Mouse (Mus musculus) ES-Bruce4 (cell line): Measurements from ENCODE around the gene Cer1. TPM values are rescaled to one million over a fixed set of nuclear protein-coding genes. Genes with fewer than 3 reads are reported as not detected.

Experiments used
- H3K27ac ChIP-seq: 2 replicates; pipeline ENCODE4 v1.5.1; 2012; ENCODE audit warnings: low read length, inconsistent platforms; ENCODE audit not compliant: insufficient read depth
- H3K27me3 ChIP-seq: 2 replicates; pipeline ENCODE4 v1.6.1; 2012; ENCODE audit warnings: mild to moderate bottlenecking, low read length, inconsistent platforms; ENCODE audit not compliant: control insufficient read depth, poor library complexity, insufficient read depth, severe bottlenecking
- H3K36me3 ChIP-seq: 2 replicates; pipeline ENCODE4 v1.6.1; 2012; ENCODE audit warnings: inconsistent platforms, mild to moderate bottlenecking, low read length, moderate library complexity; ENCODE audit not compliant: control insufficient read depth, poor library complexity, insufficient read depth, severe bottlenecking
- H3K4me1 ChIP-seq: one replicate; pipeline ENCODE4 v1.8.1; 2011; ENCODE audit warnings: low read length; ENCODE audit not compliant: control insufficient read depth, insufficient read depth
- H3K4me3 ChIP-seq: 2 replicates; pipeline ENCODE4 v1.5.1; 2011; ENCODE audit warnings: low read depth, mild to moderate bottlenecking, low read length
- H3K9ac ChIP-seq: 2 replicates; pipeline ENCODE4 v1.6.1; 2012; ENCODE audit warnings: low read depth, mild to moderate bottlenecking, inconsistent platforms; ENCODE audit not compliant: poor library complexity, severe bottlenecking
- H3K9me3 ChIP-seq: replicated peaks from 2 replicates; pipeline ENCODE4 v1.6.1; 2012; ENCODE audit warnings: mild to moderate bottlenecking, low read length, inconsistent platforms; ENCODE audit not compliant: control insufficient read depth, poor library complexity, insufficient read depth, severe bottlenecking
- CTCF ChIP-seq: IDR thresholded peaks from one replicate; pipeline ENCODE4 v1.8.1; 2011; ENCODE audit warnings: low read depth, low read length
- EP300 ChIP-seq: IDR thresholded peaks from 2 replicates; pipeline ENCODE4 v1.6.1; 2011; ENCODE audit warnings: low read depth, low read length; ENCODE audit not compliant: insufficient read depth
- POLR2A ChIP-seq: IDR thresholded peaks from one replicate; pipeline ENCODE4 v1.8.1; 2011; ENCODE audit warnings: low read length; ENCODE audit not compliant: insufficient read depth
- polyA plus RNA-seq: library from polyadenylated mRNA; stranded (reverse); fragments of >200 nt; gene quantifications from 2 replicates; pipeline ENCODE4 v1.2.4, GENCODE M21; 2011; ENCODE audit warnings: low read depth; ENCODE audit not compliant: missing spikeins, insufficient read depth, insufficient read length

Cer1 gene
- polyA plus RNA-seq: 4.5 and 5.0 TPM in 2 replicates

- TF ChIP-seq CTCF (no peak), POLR2A (no peak), EP300 (no peak)
- Histone ChIP-seq H3K9me3 (no peaks in the 10 kb centered on the region), H3K4me3 (no peak within 1 kb of the TSS), H3K9ac (no peak within 1 kb of the TSS), H3K36me3 (no peaks in the 10 kb centered on the region), H3K4me1 (peaks cover 3% of the 10 kb centered on the region), H3K27ac (no peak within 1 kb of the TSS), H3K27me3 (no peaks in the 10 kb centered on the region)
Observed at GRCm38 (mm10) chr4:82884636-82885534, at the start of gene Cer1. Cer1 (minus strand) TSS chr4:82885148.

- Histone ChIP-seq H3K4me1 (no peaks in the 10 kb centered on the region), H3K27ac (no peak overlapping the region), H3K4me3 (no peak overlapping the region), H3K27me3 (no peaks in the 10 kb centered on the region), H3K9me3 (no peaks in the 10 kb centered on the region), H3K9ac (no peak overlapping the region), H3K36me3 (no peaks in the 10 kb centered on the region)
- TF ChIP-seq EP300: no peak
- TF ChIP-seq POLR2A: no peak
- peak; percentile 57 for TF ChIP-seq CTCF
Observed at GRCm38 (mm10) chr4:82934308-82934707, 49.4 kb upstream of the Cer1 start.

GRCm38 (mm10) chr4:82933698-82934210, 48.8 kb upstream of the Cer1 start:
- no peak overlapping the region for H3K9ac ChIP-seq
- no peak overlapping the region for H3K4me3 ChIP-seq
- peak; percentile 63 for TF ChIP-seq CTCF
- no peak for TF ChIP-seq POLR2A
- H3K4me1 ChIP-seq: no peaks in the 10 kb centered on the region
- H3K27me3 ChIP-seq: no peaks in the 10 kb centered on the region
- H3K27ac ChIP-seq: no peak overlapping the region
- no peaks in the 10 kb centered on the region for H3K36me3 ChIP-seq
- H3K9me3 ChIP-seq: no peaks in the 10 kb centered on the region

GRCm38 (mm10) chr4:82930079-82930478, 45.1 kb upstream of the Cer1 start:
- Histone ChIP-seq H3K9me3 (no peaks in the 10 kb centered on the region), H3K36me3 (no peaks in the 10 kb centered on the region), H3K4me3 (no peak overlapping the region)

GRCm38 (mm10) chr4:82921962-82922361, 37.0 kb upstream of the Cer1 start:
- Histone ChIP-seq H3K36me3 (no peaks in the 10 kb centered on the region), H3K27me3 (no peaks in the 10 kb centered on the region; the same call in 1 of the 2 replicates), H3K4me1 (no peaks in the 10 kb centered on the region), H3K27ac (no peak overlapping the region), H3K9me3 (no peaks in the 10 kb centered on the region), H3K9ac (no peak overlapping the region), H3K4me3 (no peak overlapping the region)
- TF ChIP-seq POLR2A (no peak), EP300 (no peak), CTCF (no peak)

More at GRCm38 (mm10) chr4:82930079-82930478, 45.1 kb upstream of the Cer1 start:
- Histone ChIP-seq H3K27me3 (no peaks in the 10 kb centered on the region), H3K9ac (no peak overlapping the region), H3K27ac (no peak overlapping the region), H3K4me1 (no peaks in the 10 kb centered on the region)
- TF ChIP-seq CTCF (no peak), POLR2A (no peak), EP300 (no peak)

DNA sequence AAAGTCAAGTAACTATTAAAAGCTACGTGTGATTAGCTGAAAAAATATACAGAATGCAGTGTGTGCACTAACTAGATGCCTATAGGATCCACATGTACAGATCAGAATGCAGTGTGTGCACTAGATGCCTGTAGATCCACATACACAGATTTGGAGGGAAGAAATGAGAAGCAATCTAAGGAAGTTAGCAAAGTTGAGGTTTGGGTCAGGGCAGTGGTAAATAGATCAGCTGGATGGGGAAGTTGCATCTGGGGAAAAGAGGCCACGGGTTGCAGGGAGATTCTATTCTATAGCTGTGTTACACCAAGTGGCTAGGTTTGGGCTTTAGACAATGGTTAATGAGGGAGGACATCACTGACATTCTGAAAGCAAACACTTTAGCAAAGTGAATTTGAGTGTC, 33.7 kb upstream of the Cer1 start:
- H3K27ac ChIP-seq: no peak overlapping the region
- H3K27me3 ChIP-seq: no peaks in the 10 kb centered on the region; the same call in 1 of the 2 replicates
- no peak overlapping the region for H3K4me3 ChIP-seq
- TF ChIP-seq CTCF (no peak), EP300 (no peak), POLR2A (no peak)
- no peaks in the 10 kb centered on the region for H3K9me3 ChIP-seq
- no peak overlapping the region for H3K9ac ChIP-seq
- no peaks in the 10 kb centered on the region for H3K4me1 ChIP-seq
- no peaks in the 10 kb centered on the region for H3K36me3 ChIP-seq
